Mouse (Mus musculus) midbrain, embryonic 10.5 days (tissue): ENCODE results near the gene Fbxl15. TPM values are rescaled to one million over a fixed set of nuclear protein-coding genes. Genes with fewer than 3 reads are reported as not detected.
A peak's percentile ranks its signal among the peaks of the same experiment; 100 is the strongest.

ENCODE experiments used
- DNase-seq: peaks from one replicate; pipeline ENCODE4 v3.0.0-alpha.2; 2017; ENCODE audit warnings: low spot score
- H3K27ac ChIP-seq: fragments of 300-500 bp; sonication (generic); replicated peaks from 2 replicates; pipeline ENCODE4 v1.5.1; 2016; ENCODE audit warnings: mild to moderate bottlenecking
- H3K27me3 ChIP-seq: fragments of 300-500 bp; sonication (generic); 2 replicates; pipeline ENCODE4 v1.6.1; 2016; ENCODE audit warnings: low read depth, mild to moderate bottlenecking; ENCODE audit not compliant: poor library complexity, severe bottlenecking
- H3K36me3 ChIP-seq: fragments of 300-500 bp; sonication (generic); 2 replicates; pipeline ENCODE4 v1.6.1; 2016; ENCODE audit warnings: mild to moderate bottlenecking, moderate library complexity
- H3K4me1 ChIP-seq: fragments of 300-500 bp; sonication (generic); 2 replicates; pipeline ENCODE4 v1.6.1; 2016
- H3K4me3 ChIP-seq: fragments of 300-500 bp; sonication (generic); 2 replicates; pipeline ENCODE4 v1.5.1; 2016; ENCODE audit warnings: mild to moderate bottlenecking, moderate library complexity
- H3K9me3 ChIP-seq: fragments of 300-500 bp; sonication (generic); replicated peaks from 2 replicates; pipeline ENCODE4 v1.6.1; 2016; ENCODE audit warnings: mild to moderate bottlenecking
- WGBS: fragments of 180-500 bp; shearing (Covaris S2); methylation state at CpG from one replicate; pipeline ENCODE4 v1.1.7; 2016; 5-methylcytosine and 5-hydroxymethylcytosine counted together
- polyA plus RNA-seq: library from polyadenylated mRNA; unstranded; fragments of >200 nt; fragmentation: Nextera tagmentation; extraction: Ambion mirVana; gene quantifications from 2 replicates; pipeline ENCODE4 v1.2.1, GENCODE M21; 2016

Gene Fbxl15
- polyA plus RNA-seq, 1 experiment from 2014 or later: 25.0 TPM

DNA sequence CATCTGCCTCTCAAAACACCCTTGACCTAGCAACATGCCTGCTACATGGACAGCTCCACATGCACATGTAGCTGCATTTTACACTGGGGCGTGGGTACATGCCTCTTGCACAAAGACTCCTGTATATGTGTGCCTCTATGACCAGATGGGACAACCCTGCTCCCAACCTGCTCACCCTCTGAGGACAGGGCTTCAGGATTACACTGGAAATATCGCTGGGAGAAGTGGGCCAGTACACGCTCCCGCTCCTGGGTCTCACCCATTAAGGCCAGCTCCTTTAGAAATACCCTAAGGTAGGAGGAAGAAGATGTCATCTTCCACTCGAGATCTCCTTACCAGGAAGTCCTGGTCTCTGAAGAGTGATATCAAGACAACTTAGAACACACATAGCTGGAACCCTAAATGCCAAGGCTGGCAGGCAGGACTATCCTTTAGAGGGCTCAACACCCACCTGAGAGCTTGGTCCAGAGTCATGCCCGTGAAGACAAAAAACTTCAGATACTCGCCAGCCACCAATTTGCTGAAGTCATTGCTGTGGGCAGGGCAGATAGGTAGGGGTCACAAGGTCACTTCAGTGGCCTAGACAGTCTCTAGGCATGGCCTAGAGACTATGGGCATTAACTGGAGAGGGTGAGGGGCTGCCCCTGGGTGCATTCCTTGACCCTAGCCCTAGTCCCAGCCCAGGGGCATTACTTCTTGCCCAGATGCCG is 7.8 kb upstream of the Fbxl15 start:
- Histone ChIP-seq H3K9me3 (no peaks in the 10 kb centered on the region), H3K4me1 (peaks cover 69% of the 10 kb centered on the region), H3K27me3 (peaks cover 100% of the 10 kb centered on the region), H3K4me3 (no peak overlapping the region), H3K27ac (peak overlapping the region; percentile 39), H3K36me3 (no peaks in the 10 kb centered on the region)
- no peak for DNase-seq
- WGBS: 87% methylated on average over 8 of the region's 8 CpGs

DNA sequence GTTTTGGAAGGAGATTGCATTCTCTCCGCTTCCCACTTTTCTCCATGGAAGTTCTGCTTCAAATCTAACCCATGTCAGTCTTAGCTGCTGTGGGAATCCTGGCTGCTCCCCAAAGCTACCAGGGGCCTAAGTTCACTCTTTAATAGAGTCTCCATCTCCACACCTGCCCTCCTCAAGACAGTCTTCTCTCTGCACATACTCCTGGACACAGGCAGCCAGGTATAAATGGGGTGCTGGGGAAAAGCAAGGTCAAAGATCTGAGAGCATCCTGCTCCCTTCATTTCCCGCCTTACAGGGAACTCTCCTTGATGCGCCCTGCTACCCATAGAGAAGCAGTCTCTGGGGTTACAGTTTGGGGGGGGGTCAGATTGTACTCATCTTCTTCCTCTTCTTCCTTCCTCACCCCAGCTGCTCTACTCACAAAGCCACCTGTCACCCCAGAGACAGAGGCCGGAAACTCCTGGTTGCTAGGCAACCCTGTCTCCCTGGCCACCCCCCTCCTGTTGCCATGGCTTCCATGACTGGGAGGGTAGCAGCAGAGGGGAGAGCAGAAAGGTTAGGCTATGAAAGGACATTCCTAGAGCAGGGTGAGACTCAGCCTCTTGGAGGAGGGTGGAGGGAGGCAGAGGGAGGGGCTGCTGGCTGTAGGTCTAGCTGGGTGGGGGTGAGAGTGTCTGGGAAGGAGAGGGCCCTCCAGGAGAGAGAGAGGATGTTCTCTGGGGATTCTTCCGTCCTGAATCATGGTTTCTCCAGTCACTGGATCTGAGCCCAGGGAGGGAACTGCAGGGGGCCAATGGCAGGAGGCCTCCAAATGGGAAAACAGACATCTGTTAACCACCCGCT is 6.7 kb upstream of the Fbxl15 start:
- Histone ChIP-seq H3K4me1 (peaks cover 70% of the 10 kb centered on the region), H3K4me3 (peak overlapping the region; percentile 34)

DNA sequence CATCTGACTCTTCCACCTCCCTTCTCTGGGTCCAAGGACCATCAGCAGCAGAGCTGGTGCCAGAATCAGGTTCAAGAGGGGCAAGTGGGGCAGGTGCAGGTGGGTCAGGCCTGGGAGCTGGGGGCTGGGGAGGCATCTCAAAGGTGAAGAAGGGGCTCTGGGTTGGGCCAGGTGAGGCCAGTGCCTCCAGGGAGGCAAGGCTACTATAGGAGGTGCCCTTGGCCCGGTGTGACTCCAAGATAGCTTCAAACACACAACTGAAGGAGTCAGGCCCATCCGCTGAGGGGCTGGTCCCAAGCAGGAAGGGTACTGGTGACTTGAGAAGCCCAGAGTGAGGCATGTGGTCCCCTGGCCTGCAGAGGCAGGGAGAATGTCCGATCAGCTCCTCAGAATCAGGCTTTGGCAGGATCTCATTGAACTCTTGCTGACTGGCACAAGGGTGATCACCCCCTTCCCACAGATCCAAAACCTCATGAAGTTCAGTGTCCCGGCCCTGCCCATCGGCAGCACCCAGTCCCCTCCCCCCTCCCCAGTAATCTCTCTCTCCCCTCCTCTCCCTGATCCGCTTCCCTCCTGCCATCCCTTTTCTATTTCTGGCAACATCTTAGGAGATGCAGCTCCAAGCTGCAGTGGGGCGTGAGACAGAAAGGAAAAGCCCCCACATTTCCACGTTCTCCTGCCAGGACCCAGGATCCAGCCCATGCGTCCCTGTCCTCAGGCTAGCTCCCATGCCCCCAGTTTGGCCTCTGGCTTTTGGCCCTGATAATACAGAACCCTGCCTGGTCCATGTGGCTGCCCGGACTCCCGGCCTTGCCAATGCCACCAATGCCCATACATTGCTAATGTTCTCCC is 5.6 kb upstream of the Fbxl15 start:
- Histone ChIP-seq H3K36me3 (no peaks in the 10 kb centered on the region), H3K9me3 (no peaks in the 10 kb centered on the region), H3K4me3 (peak overlapping the region; percentile 34; the same call in 1 of the 2 replicates), H3K27me3 (peaks cover 100% of the 10 kb centered on the region), H3K4me1 (peaks cover 77% of the 10 kb centered on the region), H3K27ac (peak overlapping the region; percentile 84)
- DNase-seq: no peak
- 47% methylated on average over 11 of the region's 11 CpGs for WGBS

More for the DNA sequence above, 6.7 kb upstream of the Fbxl15 start:
- H3K36me3 ChIP-seq: no peaks in the 10 kb centered on the region
- peak; percentile 84 for DNase-seq
- peaks cover 100% of the 10 kb centered on the region for H3K27me3 ChIP-seq
- peak overlapping the region; percentile 84 for H3K27ac ChIP-seq
- WGBS: 22% methylated on average over 6 of the region's 6 CpGs
- no peaks in the 10 kb centered on the region for H3K9me3 ChIP-seq

DNA sequence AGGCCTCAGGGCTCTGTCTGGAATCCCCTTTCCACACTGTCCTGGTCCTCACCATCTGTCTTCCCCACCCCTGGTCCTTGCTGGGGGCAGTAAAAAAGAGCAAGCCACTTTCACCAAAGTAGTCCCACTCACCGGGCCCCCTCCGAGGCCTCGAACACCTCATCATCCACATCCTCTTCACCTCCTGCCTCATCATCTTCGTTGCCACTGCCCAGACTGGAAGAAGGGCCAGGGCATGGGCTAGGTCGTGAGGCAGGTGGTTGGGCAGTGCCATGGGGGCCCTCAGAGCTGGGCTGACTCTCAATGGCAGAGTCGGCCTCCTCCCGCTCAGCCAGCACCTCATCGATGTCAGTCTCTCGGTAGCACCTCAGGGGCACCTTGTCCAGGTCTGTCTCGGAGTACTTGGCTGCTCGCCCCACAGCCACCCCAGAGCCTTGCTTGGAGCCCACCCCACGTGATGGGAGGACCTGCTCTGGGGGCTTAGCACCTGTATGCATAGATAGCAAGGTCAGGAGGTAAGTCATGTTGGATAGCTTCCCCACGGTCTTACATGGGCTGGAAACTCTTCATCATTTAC is 4.9 kb upstream of the Fbxl15 start:
- Histone ChIP-seq H3K27me3 (peaks cover 96% of the 10 kb centered on the region), H3K4me1 (peaks cover 76% of the 10 kb centered on the region)

DNA sequence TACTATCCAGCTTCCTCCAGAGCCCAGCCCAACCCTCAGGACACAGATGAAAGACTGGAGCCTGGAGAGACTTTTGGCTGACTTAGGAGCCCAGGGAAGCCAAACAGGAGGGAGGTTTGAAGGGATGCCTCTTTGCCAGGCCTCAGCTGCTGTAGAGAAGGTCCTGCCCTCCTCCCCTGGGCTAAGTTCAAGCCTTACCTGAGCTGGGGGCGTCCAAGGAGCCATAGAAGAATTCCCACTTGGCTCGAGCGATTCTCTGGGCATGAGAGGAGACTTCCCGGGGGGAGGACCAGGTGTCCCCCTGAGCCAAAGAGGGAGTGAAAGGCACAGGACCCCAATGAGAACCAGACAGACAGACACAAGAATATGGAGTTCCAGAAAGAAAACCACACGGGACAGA is 4.3 kb upstream of the Fbxl15 start:
- no peaks in the 10 kb centered on the region for H3K9me3 ChIP-seq
- H3K27ac ChIP-seq: no peak overlapping the region
- H3K4me1 ChIP-seq: peaks cover 72% of the 10 kb centered on the region
- peaks cover 90% of the 10 kb centered on the region for H3K27me3 ChIP-seq
- DNase-seq: no peak
- 72% methylated on average over 5 of the region's 5 CpGs for WGBS
- H3K36me3 ChIP-seq: no peaks in the 10 kb centered on the region
- H3K4me3 ChIP-seq: no peak overlapping the region

More for the DNA sequence above, 4.9 kb upstream of the Fbxl15 start:
- DNase-seq: no peak
- WGBS: 79% methylated on average over 13 of the region's 13 CpGs
- H3K27ac ChIP-seq: peak overlapping the region; percentile 84
- H3K36me3 ChIP-seq: no peaks in the 10 kb centered on the region
- no peaks in the 10 kb centered on the region for H3K9me3 ChIP-seq
- no peak overlapping the region for H3K4me3 ChIP-seq

- Histone ChIP-seq H3K9me3 (no peaks in the 10 kb centered on the region), H3K4me1 (peaks cover 72% of the 10 kb centered on the region), H3K27ac (no peak overlapping the region), H3K4me3 (no peak overlapping the region), H3K36me3 (no peaks in the 10 kb centered on the region), H3K27me3 (peaks cover 88% of the 10 kb centered on the region)
- DNase-seq: no peak
- WGBS: 75% methylated on average over 11 of the region's 11 CpGs
These were observed 3.6 kb upstream of the Fbxl15 start for GRCm38 (mm10) chr19:46324366-46324765.

- H3K27ac ChIP-seq: no peak overlapping the region
- 64% methylated on average over 5 of the region's 5 CpGs for WGBS
- no peaks in the 10 kb centered on the region for H3K9me3 ChIP-seq
- DNase-seq: no peak
- H3K4me1 ChIP-seq: peaks cover 74% of the 10 kb centered on the region
- 0 out of 2 replicates have a peak overlapping the region, but pooled peaks have one; percentile 89 for H3K4me3 ChIP-seq
- H3K36me3 ChIP-seq: no peaks in the 10 kb centered on the region
- peaks cover 88% of the 10 kb centered on the region for H3K27me3 ChIP-seq
These were observed 3.1 kb upstream of the Fbxl15 start for GRCm38 (mm10) chr19:46324918-46325317.

DNA sequence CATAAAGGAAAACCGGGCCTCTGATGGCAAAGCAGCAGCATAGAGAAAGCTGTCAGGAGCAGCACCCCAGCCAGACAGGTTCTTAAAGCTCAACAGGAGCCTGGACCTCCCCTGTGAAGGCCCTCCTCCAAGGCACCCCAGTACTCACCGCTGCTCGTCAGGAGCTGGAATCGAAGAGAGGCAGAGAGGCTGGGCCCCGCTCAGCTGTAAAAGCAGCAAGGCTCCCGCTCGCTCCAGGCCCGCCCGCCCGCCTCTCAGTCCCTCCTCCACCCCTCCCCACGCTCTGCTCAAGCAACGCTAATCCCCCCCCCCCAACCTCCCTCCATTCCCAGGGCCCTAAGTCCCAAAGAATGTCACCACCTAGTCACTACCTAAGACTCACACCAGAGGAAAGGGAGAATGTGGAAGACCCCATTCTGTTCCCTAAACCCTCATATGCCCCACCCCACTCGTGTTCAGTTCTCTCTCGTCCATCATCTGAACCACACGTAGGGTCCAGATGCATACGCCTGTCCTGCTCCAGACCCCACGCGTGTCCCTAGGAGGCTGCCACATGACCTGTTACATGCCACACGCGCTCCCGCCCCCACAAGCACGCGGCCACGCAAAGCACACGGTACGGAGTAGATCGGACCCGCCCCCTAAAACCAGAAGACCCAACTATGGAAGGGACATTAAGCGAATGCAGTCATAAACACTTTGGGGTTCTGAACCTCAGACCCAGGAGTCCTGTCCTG is 1.8 kb upstream of the Fbxl15 start:
- DNase-seq: no peak
- Histone ChIP-seq H3K27ac (peak overlapping the region; percentile 88), H3K4me3 (peak overlapping the region; percentile 89)

GRCm38 (mm10) chr19:46326756-46327305 is 1.2 kb upstream of the Fbxl15 start, which contains the start of gene Psd:
Psd (minus strand) TSS chr19:46327156.
- Histone ChIP-seq H3K4me1 (peaks cover 72% of the 10 kb centered on the region), H3K9me3 (no peaks in the 10 kb centered on the region), H3K36me3 (peaks cover 18% of the 10 kb centered on the region), H3K27ac (peak within 1 kb of the TSS; percentile 88), H3K4me3 (peak within 1 kb of the TSS; percentile 89), H3K27me3 (peaks cover 79% of the 10 kb centered on the region)
- under 1% methylated on average over 35 of the region's 35 CpGs for WGBS
- DNase-seq: peak; percentile 78

More for the DNA sequence above, 1.8 kb upstream of the Fbxl15 start:
- 2% methylated on average over 29 of the region's 29 CpGs for WGBS
- peaks cover 12% of the 10 kb centered on the region for H3K36me3 ChIP-seq
- H3K27me3 ChIP-seq: peaks cover 82% of the 10 kb centered on the region
- H3K9me3 ChIP-seq: no peaks in the 10 kb centered on the region
- H3K4me1 ChIP-seq: peaks cover 73% of the 10 kb centered on the region

DNA sequence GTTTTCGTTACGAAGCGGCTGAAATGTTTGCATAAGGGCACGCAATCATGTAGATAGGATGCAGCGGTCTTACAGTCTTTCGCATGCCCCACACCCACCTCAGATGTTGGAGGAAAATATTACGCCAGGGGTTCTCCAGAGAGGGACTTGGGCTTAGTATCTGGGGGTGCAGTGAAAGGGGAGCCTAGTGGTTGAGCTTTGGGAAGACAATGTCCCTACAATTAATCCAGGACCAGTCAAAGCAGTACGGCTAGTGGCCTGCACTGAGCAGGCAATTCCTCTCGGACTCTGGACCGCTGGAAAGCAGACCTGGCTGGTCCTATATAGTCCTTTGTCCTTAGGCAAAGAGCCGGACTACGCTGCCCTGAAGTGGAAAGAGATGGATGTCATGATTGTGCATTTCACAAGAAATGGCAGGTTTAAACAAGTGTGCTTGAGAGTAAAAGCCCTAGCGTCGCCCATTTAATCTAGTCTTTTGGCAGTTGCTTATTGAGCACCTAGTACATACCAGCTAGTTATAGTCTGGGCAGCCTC is 386 bp upstream of the Fbxl15 start:
- peaks cover 71% of the 10 kb centered on the region for H3K27me3 ChIP-seq
- WGBS: 33% methylated on average over 14 of the region's 14 CpGs

DNA sequence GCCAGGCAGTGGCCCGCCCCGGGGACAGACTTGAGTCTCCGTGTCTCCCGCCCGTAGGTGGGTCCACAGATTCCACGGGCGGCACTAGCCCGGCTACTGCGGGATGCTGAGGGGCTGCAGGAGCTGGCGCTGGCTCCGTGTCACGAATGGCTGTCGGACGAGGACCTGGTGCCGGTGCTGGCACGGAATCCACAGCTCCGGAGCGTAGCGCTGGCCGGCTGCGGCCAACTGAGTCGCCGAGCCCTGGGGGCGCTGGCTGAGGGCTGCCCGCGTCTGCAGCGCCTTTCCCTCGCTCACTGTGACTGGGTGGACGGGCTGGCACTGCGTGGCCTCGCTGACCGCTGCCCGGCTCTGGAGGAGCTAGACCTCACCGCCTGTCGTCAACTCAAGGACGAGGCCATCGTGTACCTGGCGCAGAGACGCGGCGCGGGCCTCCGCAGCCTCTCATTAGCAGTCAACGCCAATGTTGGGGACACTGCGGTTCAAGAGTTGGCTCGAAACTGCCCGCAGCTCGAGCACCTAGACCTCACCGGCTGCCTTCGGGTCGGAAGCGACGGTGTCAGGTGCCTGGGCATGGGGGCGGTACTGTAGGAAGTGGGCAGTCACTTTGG is 1.2 kb downstream of the Fbxl15 start:
- H3K27ac ChIP-seq: peak overlapping the region; percentile 88
- 2% methylated on average over 54 of the region's 54 CpGs for WGBS
- H3K36me3 ChIP-seq: peaks cover 28% of the 10 kb centered on the region
- H3K4me3 ChIP-seq: peak overlapping the region; percentile 89
- peaks cover 79% of the 10 kb centered on the region for H3K4me1 ChIP-seq
- no peaks in the 10 kb centered on the region for H3K9me3 ChIP-seq
- H3K27me3 ChIP-seq: peaks cover 56% of the 10 kb centered on the region
- peak; percentile 52 for DNase-seq

More for the DNA sequence above, 386 bp upstream of the Fbxl15 start:
- no peaks in the 10 kb centered on the region for H3K9me3 ChIP-seq
- peaks cover 72% of the 10 kb centered on the region for H3K4me1 ChIP-seq
- H3K4me3 ChIP-seq: peak overlapping the region; percentile 89
- H3K27ac ChIP-seq: peak overlapping the region; percentile 88
- peaks cover 26% of the 10 kb centered on the region for H3K36me3 ChIP-seq
- DNase-seq: no peak
